Mouse (Mus musculus) spleen, adult 2 months (tissue): Measurements from ENCODE around the gene Dop1a.

Experiments used
- CTCF ChIP-seq: fragments of 200-500 bp; IDR thresholded peaks from 2 replicates; pipeline ENCODE4 v1.5.1; 2011; ENCODE audit warnings: mild to moderate bottlenecking, inconsistent platforms; ENCODE audit not compliant: insufficient read depth, insufficient read length, insufficient replicate concordance; ENCODE audit errors: extremely low read depth
- POLR2A ChIP-seq: fragments of 200-500 bp; IDR thresholded peaks from 2 replicates; pipeline ENCODE4 v1.6.1; 2011; ENCODE audit warnings: low read depth, low read length, inconsistent platforms

DNA sequence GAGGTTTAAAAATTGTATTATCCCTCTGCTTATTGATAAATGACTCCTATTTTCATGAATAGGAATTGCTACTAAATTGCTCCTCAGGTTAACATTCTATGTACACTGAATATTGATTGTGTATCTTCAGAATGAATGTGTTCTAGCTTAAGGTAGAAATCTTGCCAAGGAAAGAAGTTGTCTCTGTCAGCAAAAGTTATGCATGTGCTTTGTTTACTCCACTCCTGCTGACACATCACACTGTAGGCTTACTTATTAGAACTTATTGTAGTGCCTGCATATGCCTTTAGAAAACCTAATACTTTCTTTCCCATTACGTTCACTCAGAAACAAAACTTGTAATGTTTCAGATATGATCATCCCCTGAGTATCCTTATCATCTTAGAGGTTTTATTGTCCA, 15.3 kb downstream of the Dop1a start:
- TF ChIP-seq CTCF (no peak), POLR2A (no peak)
